In genomic region chr15:83870936-83871335, GRCm38 (mm10) we compare ENCODE assay signal across 10 mouse cellular contexts.
DNase-seq lines count a peak whose midpoint lies in the region; ATAC-seq lines count a peak whose summit lies in the region.
"Had no signal": no experiment of that assay in that cellular context is flagged by ENCODE, and none has a peak within 500 bp of the region (broad histone marks: within the 10 kb centered on the region; RNA-seq: fewer than 3 reads in every experiment).

No protein-coding gene starts in this region.

- peak; percentile 22 for DNase-seq in neural tube, embryonic 10.5 days (ENCODE audit: extremely low spot score, low spot score)
- DNase-seq in embryonic facial prominence, embryonic 14.5 days (ENCODE audit: low spot score), result peak; percentile 14
- DNase-seq in frontal cortex, postnatal 14 days (ENCODE audit: low spot score in 2 of 2), result no peak
- DNase-seq in urinary bladder, adult 18-20 months (ENCODE audit: low spot score in 2 of 2), result no peak
- DNase-seq: lung, postnatal 4 days had no signal

- peak overlapping the region; percentile 25; the same call in 1 of the 2 replicates for H3K4me2 ChIP-seq in kidney, embryonic 15.5 days
- no peak overlapping the region for H3K4me2 ChIP-seq in kidney, embryonic 14.5 days (replicated peaks; ENCODE audit: low read depth, low read length)
- H3K4me2 ChIP-seq in neural tube, embryonic 15.5 days, result no peak overlapping the region
- H3K4me2 ChIP-seq in embryonic facial prominence, embryonic 14.5 days (ENCODE audit: low read depth, low read length), result peak overlapping the region; percentile 26
- peak overlapping the region; percentile 29; the same call in 1 of the 2 replicates for H3K4me2 ChIP-seq in neural tube, embryonic 13.5 days

- H3K36me3 ChIP-seq in kidney, embryonic 15.5 days, result no peaks in the 10 kb centered on the region
- H3K36me3 ChIP-seq in kidney, embryonic 14.5 days (ENCODE audit: control insufficient read depth, insufficient read depth, low read length), result no peaks in the 10 kb centered on the region
- no peaks in the 10 kb centered on the region for H3K36me3 ChIP-seq in neural tube, embryonic 15.5 days
- H3K36me3 ChIP-seq in embryonic facial prominence, embryonic 14.5 days (ENCODE audit: control insufficient read depth, insufficient read depth, low read length), result no peaks in the 10 kb centered on the region
- H3K36me3 ChIP-seq in neural tube, embryonic 13.5 days, result no peaks in the 10 kb centered on the region

- H3K27ac ChIP-seq in kidney, embryonic 15.5 days, result no peak overlapping the region
- no peak overlapping the region for H3K27ac ChIP-seq in kidney, embryonic 14.5 days (ENCODE audit: low read depth, low read length)
- no peak overlapping the region for H3K27ac ChIP-seq in neural tube, embryonic 15.5 days (replicated peaks)
- no peak overlapping the region for H3K27ac ChIP-seq in embryonic facial prominence, embryonic 14.5 days (replicated peaks; ENCODE audit: low read depth, low read length)
- H3K27ac ChIP-seq in neural tube, embryonic 13.5 days (replicated peaks), result no peak overlapping the region
- H3K27ac ChIP-seq: left cerebral cortex, adult 2 months had no signal

- H3K4me3 ChIP-seq in kidney, embryonic 15.5 days (replicated peaks), result no peak overlapping the region
- no peak overlapping the region for H3K4me3 ChIP-seq in kidney, embryonic 14.5 days (ENCODE audit: low read length)
- H3K4me3 ChIP-seq in neural tube, embryonic 15.5 days (replicated peaks), result no peak overlapping the region
- H3K4me3 ChIP-seq in embryonic facial prominence, embryonic 14.5 days (ENCODE audit: low read depth, low read length), result no peak overlapping the region
- H3K4me3 ChIP-seq in neural tube, embryonic 13.5 days, result no peak overlapping the region
- H3K4me3 ChIP-seq: left cerebral cortex, adult 2 months had no signal

- peaks cover 14% of the 10 kb centered on the region for H3K27me3 ChIP-seq in kidney, embryonic 15.5 days
- H3K27me3 ChIP-seq in kidney, embryonic 14.5 days (ENCODE audit: control insufficient read depth, insufficient read depth, low read length), result 0 out of 2 replicates have a peak, but pooled peaks cover 4% of the 10 kb centered on the region
- H3K27me3 ChIP-seq in neural tube, embryonic 15.5 days (replicated peaks), result peaks cover 12% of the 10 kb centered on the region; the same call in 1 of the 2 replicates
- 0 out of 2 replicates have a peak, but pooled peaks cover 4% of the 10 kb centered on the region for H3K27me3 ChIP-seq in embryonic facial prominence, embryonic 14.5 days (replicated peaks; ENCODE audit: control insufficient read depth, insufficient read depth, low read length)
- H3K27me3 ChIP-seq in neural tube, embryonic 13.5 days, result peaks cover 16% of the 10 kb centered on the region

- no peak for ATAC-seq in kidney, embryonic 15.5 days (replicated peaks; ENCODE audit: low FRiP score)
- no peak for ATAC-seq in kidney, embryonic 14.5 days (ENCODE audit: low FRiP score, low TSS enrichment)
- ATAC-seq in neural tube, embryonic 15.5 days (ENCODE audit: low FRiP score), result no peak
- no peak for ATAC-seq in embryonic facial prominence, embryonic 14.5 days (ENCODE audit: low read depth)
- ATAC-seq in neural tube, embryonic 13.5 days (ENCODE audit: low read depth), result no peak

- H3K9ac ChIP-seq in kidney, embryonic 15.5 days, result no peak overlapping the region
- no peak overlapping the region for H3K9ac ChIP-seq in kidney, embryonic 14.5 days (ENCODE audit: low read depth, low read length)
- H3K9ac ChIP-seq in neural tube, embryonic 15.5 days (replicated peaks), result no peak overlapping the region
- no peak overlapping the region for H3K9ac ChIP-seq in embryonic facial prominence, embryonic 14.5 days (ENCODE audit: low read depth, low read length)
- H3K9ac ChIP-seq in neural tube, embryonic 13.5 days, result no peak overlapping the region

- no peaks in the 10 kb centered on the region for H3K9me3 ChIP-seq in kidney, embryonic 15.5 days (replicated peaks)
- H3K9me3 ChIP-seq in kidney, embryonic 14.5 days (ENCODE audit: control insufficient read depth, low read length), result no peaks in the 10 kb centered on the region
- H3K9me3 ChIP-seq in neural tube, embryonic 15.5 days (replicated peaks), result no peaks in the 10 kb centered on the region
- 0 out of 2 replicates have a peak, but pooled peaks cover 6% of the 10 kb centered on the region for H3K9me3 ChIP-seq in embryonic facial prominence, embryonic 14.5 days (ENCODE audit: control insufficient read depth, low read length)
- 0 out of 2 replicates have a peak, but pooled peaks cover 4% of the 10 kb centered on the region for H3K9me3 ChIP-seq in neural tube, embryonic 13.5 days

- H3K4me1 ChIP-seq in kidney, embryonic 15.5 days, result 0 out of 2 replicates have a peak, but pooled peaks cover 7% of the 10 kb centered on the region
- H3K4me1 ChIP-seq in kidney, embryonic 14.5 days (ENCODE audit: control insufficient read depth, insufficient read depth, low read length), result no peaks in the 10 kb centered on the region
- peaks cover 10% of the 10 kb centered on the region for H3K4me1 ChIP-seq in neural tube, embryonic 15.5 days
- no peaks in the 10 kb centered on the region for H3K4me1 ChIP-seq in embryonic facial prominence, embryonic 14.5 days (ENCODE audit: control insufficient read depth, insufficient read depth, low read length)
- peaks cover 28% of the 10 kb centered on the region for H3K4me1 ChIP-seq in neural tube, embryonic 13.5 days (replicated peaks)

- 10% methylated on average over 17 of the region's 17 CpGs for WGBS in kidney, embryonic 15.5 days
- 4% methylated on average over 17 of the region's 17 CpGs for WGBS in kidney, embryonic 14.5 days
- WGBS in neural tube, embryonic 15.5 days, result 11% methylated on average over 17 of the region's 17 CpGs
- WGBS in embryonic facial prominence, embryonic 14.5 days, result 8% methylated on average over 15 of the region's 17 CpGs
- 8% methylated on average over 17 of the region's 17 CpGs for WGBS in neural tube, embryonic 13.5 days

Comparison
In these comparisons a context has a peak if more than half of its experiments do, and no peak if none do; other contexts are left out.
1. H3K4me2 ChIP-seq: peak in kidney, embryonic 15.5 days (single experiment), embryonic facial prominence, embryonic 14.5 days (single experiment) and neural tube, embryonic 13.5 days (single experiment); none in kidney, embryonic 14.5 days (single experiment) and neural tube, embryonic 15.5 days (single experiment).
2. DNase-seq: peak in neural tube, embryonic 10.5 days (single experiment) and embryonic facial prominence, embryonic 14.5 days (single experiment); none in frontal cortex, postnatal 14 days (0 of 2) and urinary bladder, adult 18-20 months (0 of 2).